Mouse (Mus musculus): ENCODE data around the gene Prkch.

- TF ChIP-seq USF1 (IDR thresholded peaks at IDR 0.05; ENCODE audit: low read depth) (no peak), CTCF (IDR thresholded peaks at IDR 0.05; ENCODE audit: control insufficient read depth, insufficient read depth, insufficient read length) (no peak), CEBPB (IDR thresholded peaks at IDR 0.05; ENCODE audit: low read depth) (no peak), MAX (IDR thresholded peaks at IDR 0.05) (no peak), MYOD1 (IDR thresholded peaks at IDR 0.05; ENCODE audit: control insufficient read depth, insufficient read length, low read depth) (no peak)
Observed at GRCm38 (mm10) chr12:73723067-73723466, 138.5 kb downstream of the Prkch start.
